Mouse (Mus musculus) liver, postnatal 0 days (tissue): Measurements from ENCODE around the gene Wdtc1.

Source experiments
- CTCF ChIP-seq: sonication (generic); IDR thresholded peaks from 2 replicates; pipeline ENCODE4 v1.5.1; 2016; ENCODE audit warnings: antibody characterized with exemption, low read depth
- EP300 ChIP-seq: IDR thresholded peaks from 2 replicates; pipeline ENCODE4 v1.6.1; 2016; ENCODE audit warnings: antibody characterized with exemption, low read depth, mild to moderate bottlenecking

GRCm38 (mm10) chr4:133305825-133306224, 47.5 kb downstream of the Wdtc1 start:
- no peak for TF ChIP-seq CTCF
- no peak for TF ChIP-seq EP300
